Mouse (Mus musculus) adipocyte (in vitro differentiated cells): ENCODE data around the gene Tomm20.
"Not testable (repeated sequence)": the region's sequence is repeated elsewhere in the genome, so short reads cannot be mapped to it uniquely, and the experiment has no call there.

Source experiments
- DNase-seq: peaks from one replicate; pipeline ENCODE4 v3.0.0-alpha.2; 2016; ENCODE audit warnings: low spot score

The Tomm20 gene

DNA sequence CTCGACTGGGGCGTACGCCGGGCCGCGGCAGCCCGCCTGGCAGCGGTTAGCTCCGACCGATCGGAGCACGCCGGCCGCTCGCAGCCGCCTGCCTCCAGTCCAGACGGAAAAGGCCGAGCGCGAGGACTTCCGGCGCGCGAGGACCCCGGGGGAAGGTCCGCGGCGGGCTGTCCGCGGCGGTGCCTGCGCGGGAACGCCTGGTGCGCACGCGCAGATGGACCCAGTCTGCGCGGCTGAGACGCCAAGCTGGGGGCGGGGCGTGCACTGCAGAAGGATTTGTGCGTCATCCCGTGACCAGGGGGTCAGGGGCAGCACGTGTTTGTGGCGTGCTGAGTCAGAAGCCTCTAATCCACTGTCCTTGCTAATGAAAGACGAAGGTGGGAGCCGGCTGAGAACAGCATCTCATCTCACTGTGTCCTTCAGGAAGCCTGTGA lies at the start of gene Tomm20:
Gene Tomm20 (minus strand): TSS at position 115 of the 434 bp plus-strand sequence.
- DNase-seq: peak; percentile 90

DNA sequence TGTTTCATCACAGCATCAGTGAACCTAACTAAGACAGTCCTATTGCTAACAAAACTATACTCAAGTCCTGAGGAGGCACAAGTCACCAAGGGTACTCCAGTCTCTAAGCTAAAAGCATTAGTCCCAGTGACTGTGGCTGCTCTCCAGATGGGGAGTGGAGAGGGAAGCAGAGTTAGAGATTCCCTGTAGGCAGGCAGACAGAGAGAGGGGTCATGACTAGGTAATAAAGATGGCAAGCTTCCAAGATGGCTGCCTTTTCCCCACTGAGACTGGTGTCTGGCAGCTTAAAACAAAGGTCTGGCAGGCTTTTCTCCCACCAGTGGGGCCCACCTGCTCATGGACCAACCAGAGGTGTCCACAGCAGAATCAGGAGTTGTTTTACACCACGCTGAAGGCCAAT lies 48.9 kb upstream of the Tomm20 start:
- DNase-seq: no peak

DNA sequence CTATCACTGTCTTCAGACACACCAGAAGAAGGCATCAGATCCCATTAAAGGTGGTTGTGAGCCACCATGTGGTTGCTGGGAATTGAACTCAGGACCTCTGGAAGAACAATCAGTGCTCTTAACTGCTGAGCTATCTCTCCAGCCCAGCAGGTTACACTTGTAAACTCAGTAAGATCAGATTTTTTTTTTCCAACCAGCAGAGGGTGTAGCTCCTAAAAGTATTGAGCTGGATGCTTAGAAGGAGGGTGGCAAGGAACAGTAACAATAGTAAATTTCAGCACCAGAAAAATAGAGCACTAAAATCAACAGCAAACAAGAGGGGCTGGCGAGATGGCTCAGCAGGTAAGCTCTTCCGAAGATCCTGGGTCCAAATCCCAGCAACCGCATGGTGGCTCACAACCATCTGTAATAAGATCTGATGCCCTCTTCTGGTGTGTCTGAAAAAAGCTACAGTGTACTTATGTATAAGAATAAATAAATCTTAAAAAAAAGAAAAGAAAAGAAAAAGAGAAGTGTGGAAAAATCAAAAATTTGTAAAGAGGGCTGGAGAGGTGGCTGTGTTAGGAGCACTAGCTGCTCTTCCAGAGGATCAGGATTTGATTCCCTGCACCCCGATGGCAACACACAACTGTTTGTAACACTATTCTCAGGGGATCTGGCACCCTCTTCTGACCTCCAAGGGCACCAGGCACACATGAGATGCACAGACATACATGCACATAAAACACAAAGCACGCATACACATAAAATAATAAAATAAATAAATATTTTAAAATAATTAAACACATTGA lies 43.9 kb upstream of the Tomm20 start:
- DNase-seq: no peak

DNA sequence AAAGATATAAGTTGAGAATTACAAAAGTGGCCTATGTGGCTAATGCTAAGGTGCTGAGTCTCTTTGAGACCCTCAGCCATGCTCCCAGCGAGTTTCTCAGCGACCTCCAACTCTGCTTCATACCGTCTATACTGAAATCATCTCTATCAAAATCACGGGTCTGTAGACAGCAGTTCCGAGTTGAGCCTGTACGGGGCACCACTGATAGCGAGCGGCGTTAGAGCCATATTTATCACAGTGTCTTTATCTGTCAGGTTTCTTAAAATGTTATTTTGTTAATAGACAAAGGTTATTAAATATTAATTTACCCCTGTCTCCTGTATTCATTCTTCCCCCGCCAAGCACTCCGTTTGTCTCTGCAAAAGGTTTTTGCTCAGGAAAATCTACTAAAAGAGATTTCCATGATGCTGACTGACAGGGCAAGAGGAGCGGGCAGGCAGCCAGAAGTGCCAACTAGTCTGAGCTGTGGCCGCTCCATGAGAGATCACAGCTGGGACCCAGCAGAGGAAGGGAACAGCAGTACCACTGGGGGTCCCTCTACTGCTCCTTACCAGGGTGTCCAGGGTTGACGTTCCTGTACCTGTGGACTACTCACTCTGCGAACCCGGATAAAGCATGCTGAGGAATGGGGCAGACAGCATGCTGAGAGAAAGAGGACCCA lies 42.8 kb upstream of the Tomm20 start:
- no peak for DNase-seq

DNA sequence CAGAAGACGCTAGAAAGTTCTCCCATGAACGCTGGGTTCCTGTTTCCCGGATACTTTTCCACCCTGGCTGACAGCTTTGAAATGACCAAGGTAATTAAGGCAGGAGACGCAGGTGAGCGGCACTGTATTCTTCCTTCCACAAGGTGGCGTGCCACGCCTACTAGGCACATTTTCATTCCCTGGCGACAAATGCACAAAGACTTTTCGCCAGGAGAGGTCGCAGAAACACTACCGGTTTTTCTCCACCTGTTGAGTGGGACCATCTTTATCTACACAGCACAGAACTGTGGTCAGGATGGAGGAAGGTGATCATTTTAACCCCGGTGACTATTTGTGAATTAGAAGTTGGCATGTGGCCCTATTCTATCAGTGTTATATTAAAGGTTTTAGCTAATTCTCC lies 40.9 kb upstream of the Tomm20 start:
- peak; percentile 75 for DNase-seq

DNA sequence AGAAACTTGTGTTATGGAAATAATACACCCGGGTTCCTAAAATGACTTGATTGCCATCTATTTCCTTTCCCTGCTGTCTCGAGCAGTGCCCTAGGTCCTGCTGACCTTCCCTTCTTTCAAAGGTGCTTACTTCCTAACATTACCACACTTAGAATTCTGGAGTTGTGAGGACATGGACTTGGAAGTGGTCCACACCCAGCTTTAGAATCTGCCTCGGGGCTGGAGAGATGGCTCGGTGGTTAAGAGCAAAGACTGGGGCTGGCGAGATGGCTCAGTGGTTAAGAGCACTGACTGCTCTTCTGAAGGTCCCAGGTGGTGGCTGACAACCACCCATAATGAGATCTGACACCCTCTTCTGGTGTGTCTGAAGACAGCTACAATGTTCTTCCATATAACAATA lies 34.4 kb upstream of the Tomm20 start:
- peak; percentile 13 for DNase-seq

DNA sequence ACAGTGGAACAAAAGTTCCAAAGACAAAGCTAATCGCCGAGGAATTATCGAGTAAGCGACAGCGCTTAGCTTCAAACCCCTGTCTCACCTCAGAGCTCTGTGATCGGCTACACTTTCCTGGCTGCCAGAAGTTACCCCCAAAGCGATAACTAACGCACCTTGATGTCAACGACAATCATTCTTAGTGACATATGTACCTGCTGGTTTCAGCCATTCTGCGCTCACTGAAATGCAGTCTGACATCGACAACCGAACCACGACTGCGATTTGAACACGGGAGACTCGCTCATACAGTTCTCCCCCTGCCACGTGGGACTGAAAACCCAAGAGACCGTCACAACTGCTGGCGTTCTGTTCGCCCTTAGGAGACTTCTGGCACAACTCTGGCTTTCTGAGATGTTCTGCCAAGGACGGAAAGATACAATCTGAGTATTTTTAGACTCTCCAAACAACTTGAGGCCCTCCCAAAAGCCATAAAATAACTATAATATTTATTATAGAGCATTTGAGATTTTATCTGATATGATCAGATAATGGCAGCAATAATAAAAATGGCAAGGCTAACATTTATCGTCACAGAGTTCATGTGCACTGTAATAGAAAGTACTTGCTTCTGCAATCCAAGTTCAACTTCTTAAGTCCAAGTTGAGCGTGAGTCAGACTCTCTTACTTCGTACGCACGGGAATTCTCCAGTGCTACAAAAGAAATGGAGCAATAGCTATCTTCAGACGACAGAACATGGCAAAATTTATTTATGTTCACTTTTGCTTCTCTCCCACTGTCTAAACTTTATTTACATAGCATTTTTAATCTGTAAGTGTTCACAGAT lies 33.7 kb upstream of the Tomm20 start:
- DNase-seq: peak; percentile 70

DNA sequence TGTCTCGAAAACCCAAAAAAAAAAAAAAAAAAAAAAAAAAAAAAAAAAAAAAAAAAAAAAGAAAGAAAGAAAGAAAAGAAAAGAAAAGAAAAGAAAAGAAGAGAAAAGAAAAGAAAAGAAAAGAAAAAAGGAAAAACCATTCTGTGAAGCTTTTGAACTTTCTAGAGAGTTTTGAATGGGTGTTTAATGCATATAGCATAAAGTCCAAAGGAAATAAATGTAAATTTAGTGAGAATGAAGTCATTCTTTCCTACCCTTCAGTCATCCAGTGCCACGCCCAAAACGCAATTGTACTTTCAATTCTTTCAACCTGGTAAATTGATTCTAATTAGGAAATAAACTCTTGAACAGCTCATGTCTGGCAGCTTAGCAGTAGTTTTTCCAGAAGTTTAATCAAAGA lies 32.9 kb upstream of the Tomm20 start:
- DNase-seq: not testable (repeated sequence)

DNA sequence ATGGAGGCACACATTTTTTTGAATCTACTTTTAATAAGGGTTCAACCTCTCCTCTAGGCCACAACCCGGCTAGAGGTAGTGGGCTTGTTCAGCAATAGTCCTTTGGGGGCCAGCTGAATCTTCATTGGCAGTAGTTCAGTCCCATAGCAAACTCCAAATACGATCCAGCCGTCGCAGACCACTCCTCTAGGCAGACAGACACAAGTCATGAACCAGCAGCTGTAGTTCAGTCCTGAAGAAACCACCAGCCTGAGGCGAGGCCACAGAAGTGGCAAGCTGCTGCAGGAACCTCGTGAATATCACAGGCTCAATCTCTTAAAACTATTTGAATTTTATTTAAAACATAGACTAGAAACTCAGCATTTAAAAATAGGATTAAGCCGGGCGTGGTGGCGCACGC lies 32.4 kb upstream of the Tomm20 start:
- no peak for DNase-seq

DNA sequence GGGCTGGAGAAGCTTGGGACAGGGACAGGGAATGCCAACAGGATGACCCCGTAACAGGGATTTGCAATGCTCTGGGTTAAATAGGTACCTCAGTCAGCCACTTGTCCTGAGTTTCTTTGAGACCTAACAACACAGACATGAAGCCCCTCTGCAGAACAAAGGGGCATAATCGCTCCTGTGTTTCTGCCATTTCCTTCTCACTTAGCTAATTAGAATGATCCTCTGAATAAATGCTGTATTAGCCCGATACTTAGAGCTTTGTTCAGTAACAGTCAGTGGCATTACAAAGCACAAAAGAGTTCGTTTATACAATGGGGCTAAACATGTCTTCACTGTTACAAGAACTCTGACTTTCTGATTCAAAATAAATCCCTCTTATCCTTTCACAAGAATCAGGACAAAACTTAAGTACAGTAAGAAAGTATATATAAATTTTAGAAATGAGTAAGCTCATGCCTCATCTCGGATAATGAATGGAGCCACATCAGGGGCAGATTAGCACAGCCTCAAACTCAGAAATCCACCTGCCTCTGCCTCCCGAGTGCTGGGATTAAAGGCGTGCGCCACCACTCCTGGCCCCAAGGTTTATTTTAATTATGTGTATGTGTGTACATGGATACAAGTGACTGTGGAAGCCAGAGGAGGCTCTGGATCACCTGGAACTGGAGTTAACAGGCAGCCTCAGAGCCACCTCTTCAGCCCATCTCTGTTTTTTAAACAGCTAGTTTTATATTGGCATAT lies 31.1 kb upstream of the Tomm20 start:
- DNase-seq: no peak

DNA sequence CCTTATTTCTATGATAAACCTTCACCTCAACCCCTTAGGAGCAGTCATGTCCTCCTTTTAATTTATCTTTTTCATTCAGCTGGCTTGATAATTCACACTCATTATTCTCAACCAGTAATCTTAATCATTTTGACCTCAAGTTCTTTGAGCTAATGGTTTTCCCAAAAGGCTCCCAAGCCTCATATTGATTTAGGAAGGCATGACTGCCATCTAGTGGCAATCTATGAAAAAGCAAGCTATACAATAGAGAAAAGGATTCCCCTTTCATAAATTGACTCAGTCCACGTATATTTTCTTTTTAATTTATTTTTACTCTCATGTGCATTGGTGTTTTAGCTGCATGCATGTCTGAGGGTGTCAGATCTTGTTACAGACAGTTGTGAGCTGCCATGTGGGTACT lies 30.1 kb upstream of the Tomm20 start:
- DNase-seq: peak; percentile 71

DNA sequence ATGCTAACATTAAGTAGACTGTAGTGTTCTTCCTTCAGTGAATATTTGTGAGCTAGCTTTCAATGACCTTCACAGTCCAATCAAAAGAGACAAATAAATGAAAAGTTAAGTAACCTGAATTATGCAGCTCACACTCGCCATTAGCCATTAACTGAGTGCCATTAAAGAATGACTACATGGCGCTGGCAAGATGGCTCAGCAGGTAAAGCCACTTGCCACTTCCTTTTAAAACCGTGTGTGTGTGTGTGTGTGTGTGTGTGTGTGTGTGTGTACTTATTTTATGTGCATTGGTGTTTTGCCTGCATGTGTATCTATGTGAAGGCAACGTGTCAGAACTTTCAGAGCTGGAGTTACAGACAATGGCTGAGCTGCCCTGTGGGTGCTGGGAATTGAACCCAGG lies 28.9 kb upstream of the Tomm20 start:
- DNase-seq: no peak

DNA sequence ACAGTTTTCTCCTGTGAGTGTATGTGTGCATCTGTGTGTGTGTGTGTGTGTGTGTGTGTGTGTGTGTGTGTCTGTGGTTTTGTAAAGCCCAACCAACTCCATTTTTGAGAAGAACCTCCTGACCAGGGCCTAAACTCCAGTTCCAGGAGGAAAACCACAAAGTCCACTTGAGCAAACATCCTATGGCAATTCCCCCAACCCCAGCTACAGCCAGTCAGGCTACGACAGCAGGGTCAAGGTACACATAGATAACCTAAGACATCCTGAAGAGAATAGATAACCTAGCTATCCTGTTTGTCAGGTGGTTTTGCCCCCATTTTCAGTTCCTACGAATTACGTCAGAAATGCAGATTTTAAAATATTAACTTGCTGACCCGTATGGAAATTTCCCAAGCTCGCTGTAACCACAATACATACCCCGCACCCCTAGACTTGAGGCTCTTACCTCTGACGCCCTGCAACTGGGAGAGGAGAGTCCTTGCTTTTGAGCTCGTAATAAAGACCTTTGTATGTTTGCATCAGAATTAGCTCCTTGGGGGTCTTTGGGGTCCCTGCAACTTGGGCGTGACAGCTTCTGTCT lies 28.1 kb upstream of the Tomm20 start:
- no peak for DNase-seq

DNA sequence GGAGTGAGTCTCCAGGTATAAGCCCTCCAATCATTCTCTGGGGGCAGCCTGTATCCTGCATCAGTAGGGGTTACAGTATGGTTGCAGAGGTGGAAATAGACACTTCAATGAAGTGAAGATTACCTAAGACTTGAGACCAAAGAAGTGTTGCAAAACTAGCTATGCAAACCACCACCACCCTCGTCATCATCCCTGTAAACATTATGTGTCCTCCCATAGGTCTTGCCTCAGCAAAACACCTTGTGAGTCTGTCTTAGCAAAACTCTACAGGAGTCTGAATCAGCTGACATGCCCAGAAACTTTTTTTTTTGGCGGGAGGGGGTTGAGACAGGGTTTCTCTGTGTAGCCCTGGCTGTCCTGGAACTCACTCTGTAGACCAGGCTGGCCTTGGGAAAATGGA lies 27.0 kb upstream of the Tomm20 start:
- no peak for DNase-seq

DNA sequence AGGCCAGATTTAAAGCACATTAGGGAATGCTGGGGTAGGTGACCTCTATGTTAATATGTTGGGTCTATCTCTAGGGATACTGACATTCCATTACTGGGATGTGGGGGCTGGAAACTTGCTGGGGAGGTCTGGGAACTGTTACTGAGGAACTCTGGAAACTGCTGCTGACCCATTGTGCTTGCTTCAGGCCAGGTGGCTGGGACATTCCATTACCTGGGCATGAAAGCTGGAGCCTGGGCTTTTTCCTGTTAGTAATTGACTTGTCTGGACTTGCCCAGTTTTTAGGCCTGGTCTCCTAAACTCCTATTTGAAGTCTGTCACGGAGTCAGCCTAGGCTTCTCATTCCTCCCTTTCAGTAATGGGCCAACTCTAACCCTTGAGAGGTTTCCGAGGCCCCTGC lies 26.5 kb upstream of the Tomm20 start:
- DNase-seq: no peak

DNA sequence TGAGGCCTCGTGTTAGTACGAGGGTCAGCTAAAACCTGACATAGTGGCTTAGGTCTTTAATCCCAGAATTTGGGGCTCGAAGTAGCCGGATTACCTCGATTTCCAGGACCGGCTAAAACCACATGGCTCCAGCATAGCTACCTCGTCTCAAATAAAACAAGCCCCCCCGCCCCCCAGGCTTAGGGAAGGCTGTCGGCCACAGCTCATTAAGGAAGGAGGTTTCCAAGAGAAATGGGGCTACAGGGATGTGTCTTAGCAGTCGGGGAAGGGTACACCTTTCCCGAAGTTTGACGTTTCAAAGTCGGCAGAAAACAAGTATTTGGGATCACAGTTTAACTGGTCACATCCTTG lies 25.6 kb upstream of the Tomm20 start:
- no peak for DNase-seq

DNA sequence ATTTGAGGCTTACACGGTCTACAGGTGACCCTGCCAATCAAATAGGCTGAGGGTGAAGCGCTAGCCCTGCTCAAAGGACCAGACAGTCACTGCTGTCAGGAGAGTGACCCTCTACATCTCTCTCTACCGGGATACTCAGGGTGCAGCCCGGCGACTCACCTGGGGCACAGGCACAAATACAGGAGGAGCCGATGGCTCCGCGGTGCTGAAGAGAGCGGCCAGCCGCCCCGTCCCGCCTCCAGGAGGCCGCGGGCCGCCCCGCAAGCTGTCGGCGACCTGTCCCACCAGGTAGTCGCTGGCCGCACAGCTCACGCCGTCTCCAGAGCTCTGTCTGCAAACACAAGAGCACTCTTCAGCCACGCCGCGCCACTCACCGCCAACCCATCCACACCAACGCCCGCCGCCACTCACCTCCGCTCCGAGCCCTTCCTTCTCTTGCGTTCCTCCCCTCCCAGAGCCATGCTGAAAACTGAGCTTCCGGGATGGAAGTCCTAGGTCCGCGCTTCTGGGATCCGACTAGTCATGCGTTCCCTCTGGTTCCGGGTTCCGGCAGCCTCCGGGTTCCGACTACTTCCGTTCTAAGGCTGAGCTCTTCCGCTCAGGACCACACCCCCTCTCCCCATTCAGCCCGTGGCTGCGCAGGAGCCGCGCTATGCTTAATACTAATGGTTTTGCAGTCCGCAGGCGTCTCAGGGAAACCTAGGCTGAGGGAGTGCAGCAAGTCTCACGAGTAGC lies 25.1 kb upstream of the Tomm20 start, which contains the start of gene Rbm34:
Gene Rbm34 (minus strand): TSS at position 493 of the 735 bp plus-strand sequence.
- DNase-seq: peak; percentile 88

DNA sequence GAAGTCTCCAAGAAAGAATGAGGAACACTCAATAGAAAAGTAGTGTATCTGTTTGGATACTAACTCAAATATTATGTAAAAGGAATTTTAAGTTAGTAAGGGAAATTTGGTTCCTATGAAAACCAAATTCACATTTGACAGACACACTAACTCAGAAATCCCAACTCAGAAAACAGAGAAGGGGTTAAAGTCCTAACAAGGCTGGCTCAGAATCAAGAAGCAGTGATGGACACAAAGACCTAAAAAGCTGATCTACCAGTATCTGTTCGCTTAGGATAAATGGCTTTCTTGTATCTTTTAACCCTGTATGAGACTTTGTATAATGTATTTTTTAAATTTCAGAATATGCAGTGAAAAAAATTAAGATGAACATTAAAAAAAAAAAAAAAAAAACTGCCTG lies 23.9 kb upstream of the Tomm20 start:
- no peak for DNase-seq

DNA sequence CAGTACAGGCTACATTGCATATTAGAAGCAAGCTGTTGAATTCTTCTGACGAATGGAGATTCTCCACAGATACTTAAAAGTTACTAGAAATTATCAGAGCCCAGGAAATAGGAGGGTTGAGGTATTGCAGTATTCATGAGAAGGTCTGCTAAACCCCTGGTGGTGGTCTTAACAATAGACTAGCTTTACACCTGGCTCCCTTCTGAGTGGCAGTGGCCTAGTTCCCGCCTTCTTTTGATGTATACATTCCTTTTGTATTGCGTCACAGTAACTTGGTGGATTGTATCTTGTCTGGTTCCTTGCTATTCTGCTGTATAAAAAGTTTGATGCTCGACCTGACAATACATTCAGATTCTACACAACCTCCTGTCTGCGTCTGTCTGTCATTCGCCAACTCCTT lies 22.5 kb upstream of the Tomm20 start:
- DNase-seq: no peak

DNA sequence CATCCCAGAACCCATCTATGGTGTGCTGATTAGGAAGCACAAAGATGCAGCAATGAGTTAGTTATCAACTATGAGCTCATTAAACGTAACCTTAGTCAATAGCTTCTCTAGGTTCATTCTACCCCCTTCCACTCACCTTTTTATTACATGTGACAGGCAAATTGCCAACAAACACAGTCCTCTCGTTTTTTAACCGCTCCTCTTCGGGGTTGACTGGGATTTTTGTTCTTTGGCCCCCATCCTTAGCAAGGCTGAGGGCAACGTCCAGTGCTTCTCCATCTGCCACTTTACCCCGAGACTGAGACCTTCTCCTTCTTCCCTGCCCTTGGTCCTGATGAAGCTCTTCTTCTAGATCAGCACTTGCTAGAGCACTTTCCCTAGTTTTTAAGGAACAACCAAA lies 19.6 kb upstream of the Tomm20 start:
- no peak for DNase-seq

DNA sequence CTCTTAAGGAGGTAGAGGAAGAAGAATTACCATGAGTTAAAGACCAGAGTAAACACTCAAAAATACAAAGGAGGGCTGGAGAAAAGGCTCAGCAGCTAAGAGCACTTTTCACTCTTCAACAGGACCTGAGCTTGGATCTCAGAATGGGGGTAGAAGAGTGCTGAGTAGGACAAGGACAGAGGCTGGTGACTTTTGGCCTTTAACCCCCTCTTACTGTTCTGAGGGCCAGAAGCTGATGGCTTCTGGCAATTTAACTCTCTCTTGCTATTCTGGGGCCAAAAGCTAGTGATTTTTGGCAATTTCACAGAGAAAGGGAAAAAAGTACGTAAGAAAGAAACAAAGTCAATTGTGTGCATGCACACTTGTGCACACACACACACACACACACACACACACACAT lies 17.2 kb upstream of the Tomm20 start:
- DNase-seq: no peak
